ENCODE assay signal across 16 mouse cellular contexts in the genomic region with DNA sequence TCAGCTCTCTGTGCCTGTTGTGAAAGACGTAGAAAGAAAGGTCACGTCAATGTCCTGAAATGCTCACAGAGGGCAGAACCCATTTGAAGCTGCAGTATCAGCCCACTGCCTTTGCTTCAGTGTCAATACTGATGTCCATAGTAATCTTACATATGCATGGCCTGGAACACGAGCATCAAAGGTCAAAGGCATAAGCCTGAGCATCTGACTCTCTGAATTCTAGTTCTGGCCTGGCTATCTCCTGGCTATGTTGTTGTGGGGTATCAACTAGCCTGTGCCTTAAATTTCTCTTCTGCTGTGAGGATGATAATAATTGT.
DNase-seq lines count a peak whose midpoint lies in the region; ATAC-seq lines count a peak whose summit lies in the region.
"Had no signal": no experiment of that assay in that cellular context is flagged by ENCODE, and none has a peak within 500 bp of the region (broad histone marks: within the 10 kb centered on the region; RNA-seq: fewer than 3 reads in every experiment).

No protein-coding gene starts in this region.

- no peak overlapping the region for H3K4me2 ChIP-seq in neural tube, embryonic 11.5 days (ENCODE audit: low read depth)
- H3K4me2 ChIP-seq in hindbrain, embryonic 15.5 days, result 0 out of 2 replicates have a peak overlapping the region, but pooled peaks have one; percentile 10
- peak overlapping the region; percentile 25; the same call in 1 of the 2 replicates for H3K4me2 ChIP-seq in midbrain, embryonic 16.5 days (ENCODE audit: low read length)
- H3K4me2 ChIP-seq: liver, embryonic 13.5 days had no signal

- no peaks in the 10 kb centered on the region for H3K36me3 ChIP-seq in neural tube, embryonic 11.5 days (ENCODE audit: control insufficient read depth, insufficient read depth, low read length)
- no peaks in the 10 kb centered on the region for H3K36me3 ChIP-seq in hindbrain, embryonic 15.5 days
- no peaks in the 10 kb centered on the region for H3K36me3 ChIP-seq in midbrain, embryonic 16.5 days (ENCODE audit: control insufficient read depth, insufficient read depth, low read length)
- H3K36me3 ChIP-seq: liver, embryonic 13.5 days had no signal

- H3K27ac ChIP-seq in neural tube, embryonic 11.5 days (ENCODE audit: low read depth, low read length), result no peak overlapping the region
- peak overlapping the region; percentile 89 for H3K27ac ChIP-seq in hindbrain, embryonic 15.5 days (replicated peaks)
- peak overlapping the region; percentile 87 for H3K27ac ChIP-seq in midbrain, embryonic 16.5 days (ENCODE audit: low read length)
- H3K27ac ChIP-seq: heart, adult 2 months; liver, embryonic 13.5 days had no signal

- ATAC-seq in neural tube, embryonic 11.5 days (ENCODE audit: insufficient read depth, low FRiP score, low TSS enrichment), result peak; percentile 53; the same call in 1 of the 2 replicates
- no peak; the same call in 1 of the 2 replicates for ATAC-seq in hindbrain, embryonic 15.5 days (ENCODE audit: low FRiP score, low read depth)
- ATAC-seq in midbrain, embryonic 16.5 days, result peak; percentile 72
- ATAC-seq: intestine, embryonic 16.5 days had no signal

- no peak for DNase-seq in neural tube, embryonic 11.5 days (ENCODE audit: low spot score)
- DNase-seq in neural tube, embryonic 10.5 days (ENCODE audit: extremely low spot score, low spot score), result no peak
- DNase-seq in frontal cortex, postnatal 10 days (ENCODE audit: low spot score in 2 of 2), result no peak
- no peak for DNase-seq in cerebellum, adult 11-12 months
- no peak for DNase-seq in ovary, postnatal 10 days (ENCODE audit: low spot score)
- no peak for DNase-seq in left cerebral cortex, adult 8-10 months (ENCODE audit: low spot score in 2 of 2)
- DNase-seq: adrenal gland, postnatal 14 days; heart, adult 2 months; kidney, postnatal 10 days; liver, embryonic 13.5 days; thymus, postnatal 14 days had no signal

- 36% methylated on average over 3 of the region's 3 CpGs for WGBS in neural tube, embryonic 11.5 days
- WGBS in hindbrain, embryonic 15.5 days, result 9% methylated on average over 3 of the region's 3 CpGs
- 13% methylated on average over 3 of the region's 3 CpGs for WGBS in midbrain, embryonic 16.5 days

- H3K9ac ChIP-seq in neural tube, embryonic 11.5 days (ENCODE audit: low read length), result no peak overlapping the region
- H3K9ac ChIP-seq in hindbrain, embryonic 15.5 days, result no peak overlapping the region
- H3K9ac ChIP-seq in midbrain, embryonic 16.5 days (ENCODE audit: low read depth, low read length), result no peak overlapping the region
- H3K9ac ChIP-seq: liver, embryonic 13.5 days had no signal

- no peak overlapping the region for H3K4me3 ChIP-seq in neural tube, embryonic 11.5 days (ENCODE audit: low read depth, low read length)
- H3K4me3 ChIP-seq in hindbrain, embryonic 15.5 days, result no peak overlapping the region
- H3K4me3 ChIP-seq in midbrain, embryonic 16.5 days (ENCODE audit: low read depth, low read length), result no peak overlapping the region
- H3K4me3 ChIP-seq: erythroblast, embryonic 14.5 days; heart, adult 2 months; liver, embryonic 13.5 days; megakaryocyte, embryonic 14.5 days had no signal

- no peaks in the 10 kb centered on the region for H3K27me3 ChIP-seq in neural tube, embryonic 11.5 days (ENCODE audit: control insufficient read depth, insufficient read depth, low read length)
- no peaks in the 10 kb centered on the region for H3K27me3 ChIP-seq in hindbrain, embryonic 15.5 days
- no peaks in the 10 kb centered on the region for H3K27me3 ChIP-seq in midbrain, embryonic 16.5 days (ENCODE audit: control insufficient read depth, insufficient read depth, low read depth, low read length)
- H3K27me3 ChIP-seq: liver, embryonic 13.5 days had no signal

- peaks cover 4% of the 10 kb centered on the region; the same call in 1 of the 2 replicates for H3K4me1 ChIP-seq in neural tube, embryonic 11.5 days (ENCODE audit: control insufficient read depth, insufficient read depth, low read length)
- peaks cover 37% of the 10 kb centered on the region for H3K4me1 ChIP-seq in hindbrain, embryonic 15.5 days (replicated peaks)
- peaks cover 25% of the 10 kb centered on the region for H3K4me1 ChIP-seq in midbrain, embryonic 16.5 days (ENCODE audit: control insufficient read depth, insufficient read depth, low read length)
- H3K4me1 ChIP-seq: liver, embryonic 13.5 days; megakaryocyte, embryonic 14.5 days had no signal

- no peaks in the 10 kb centered on the region for H3K9me3 ChIP-seq in neural tube, embryonic 11.5 days (ENCODE audit: control insufficient read depth, low read length)
- H3K9me3 ChIP-seq in hindbrain, embryonic 15.5 days, result no peaks in the 10 kb centered on the region
- H3K9me3 ChIP-seq in midbrain, embryonic 16.5 days (replicated peaks; ENCODE audit: control insufficient read depth, low read length, poor library complexity, severe bottlenecking), result no peaks in the 10 kb centered on the region
- H3K9me3 ChIP-seq: liver, embryonic 13.5 days; megakaryocyte, embryonic 14.5 days had no signal
